Mouse (Mus musculus) forebrain, embryonic 12.5 days (tissue): ENCODE measurements at regions not wholly inside any gene's neighbourhood (a gene's known extent, or its start where the extent isn't known, plus 50 kb on each side); places are given as distances from the start of the nearest gene placed in this dataset.
A peak's percentile ranks its signal among the peaks of the same experiment; 100 is the strongest.
"Not testable (repeated sequence)": the region's sequence is repeated elsewhere in the genome, so short reads cannot be mapped to it uniquely, and the experiment has no call there.

ENCODE experiments used
- ATAC-seq: fragments of 200-750 bp; cut with Nextera tagmentation; 2 replicates; pipeline ENCODE4 v1.8.0; 2017; ENCODE audit warnings: moderate TSS enrichment; ENCODE audit not compliant: low FRiP score
- H3K27ac ChIP-seq: fragments of 300-500 bp; sonication (generic); 2 replicates; pipeline ENCODE4 v1.5.1; 2016; ENCODE audit warnings: mild to moderate bottlenecking
- H3K27me3 ChIP-seq: fragments of 300-500 bp; sonication (generic); 2 replicates; pipeline ENCODE4 v1.6.1; 2016; ENCODE audit warnings: mild to moderate bottlenecking
- H3K36me3 ChIP-seq: fragments of 300-500 bp; sonication (generic); replicated peaks from 2 replicates; pipeline ENCODE4 v1.6.1; 2016; ENCODE audit warnings: mild to moderate bottlenecking
- H3K4me1 ChIP-seq: fragments of 300-500 bp; sonication (generic); 2 replicates; pipeline ENCODE4 v1.6.1; 2016
- H3K4me2 ChIP-seq: fragments of 300-500 bp; sonication (generic); 2 replicates; pipeline ENCODE4 v1.6.1; 2016; ENCODE audit warnings: mild to moderate bottlenecking, moderate library complexity
- H3K4me3 ChIP-seq: fragments of 300-500 bp; sonication (generic); replicated peaks from 2 replicates; pipeline ENCODE4 v1.5.1; 2016; ENCODE audit warnings: mild to moderate bottlenecking
- H3K9ac ChIP-seq: fragments of 300-500 bp; sonication (generic); 2 replicates; pipeline ENCODE4 v1.6.1; 2016; ENCODE audit warnings: mild to moderate bottlenecking
- H3K9me3 ChIP-seq: fragments of 300-500 bp; sonication (generic); 2 replicates; pipeline ENCODE4 v1.6.1; 2016
- WGBS: fragments of 180-500 bp; shearing (Covaris S2); methylation state at CpG from one replicate; pipeline ENCODE4 v1.1.7; 2016; 5-methylcytosine and 5-hydroxymethylcytosine counted together

DNA sequence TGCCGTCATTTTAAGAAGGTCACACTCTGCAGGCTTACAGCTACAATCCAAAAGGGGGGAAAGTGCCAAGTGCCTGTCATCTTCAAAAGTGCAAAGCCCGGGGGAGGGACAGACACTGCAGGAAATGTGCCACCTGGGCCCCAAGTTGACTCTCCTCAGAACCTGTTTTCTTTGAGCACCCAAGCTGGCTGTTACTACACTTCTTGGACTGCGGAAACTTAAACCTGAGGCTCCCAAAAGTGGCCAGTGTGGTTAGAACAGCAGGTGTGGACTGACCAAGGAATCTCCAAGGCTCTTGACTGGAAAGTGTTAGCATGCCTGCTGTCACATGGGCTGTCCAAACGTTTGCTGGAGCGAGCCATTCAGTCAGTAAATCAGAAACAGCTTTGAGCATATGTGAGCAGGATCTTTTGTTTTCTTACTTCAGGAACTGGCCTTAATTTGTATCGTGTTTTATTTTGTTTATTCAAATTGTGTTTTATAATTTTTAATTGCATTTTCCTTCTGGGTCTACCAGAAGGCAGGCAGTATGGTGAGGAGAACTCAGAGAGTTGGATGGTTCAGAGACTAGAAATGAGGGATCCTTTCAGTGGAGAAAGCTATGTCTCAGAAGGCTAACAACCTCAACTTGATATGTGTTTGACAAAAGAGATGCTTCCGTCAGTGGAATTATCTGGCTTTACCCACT is 168.4 kb upstream of the Frmd6 start:
- no peak overlapping the region for H3K4me2 ChIP-seq
- no peaks in the 10 kb centered on the region for H3K27me3 ChIP-seq
- ATAC-seq: no peak
- H3K4me1 ChIP-seq: no peaks in the 10 kb centered on the region
- H3K4me3 ChIP-seq: no peak overlapping the region
- no peak overlapping the region for H3K27ac ChIP-seq
- H3K9ac ChIP-seq: no peak overlapping the region
- no peaks in the 10 kb centered on the region for H3K9me3 ChIP-seq
- no peaks in the 10 kb centered on the region for H3K36me3 ChIP-seq
- WGBS: 78% methylated on average over 7 of the region's 7 CpGs

- no peaks in the 10 kb centered on the region for H3K9me3 ChIP-seq
- WGBS: 73% methylated on average over 3 of the region's 3 CpGs
- ATAC-seq: no peak
- H3K4me2 ChIP-seq: no peak overlapping the region
- no peak overlapping the region for H3K27ac ChIP-seq
- no peak overlapping the region for H3K9ac ChIP-seq
- no peaks in the 10 kb centered on the region for H3K36me3 ChIP-seq
- H3K4me1 ChIP-seq: no peaks in the 10 kb centered on the region
- no peak overlapping the region for H3K4me3 ChIP-seq
- H3K27me3 ChIP-seq: no peaks in the 10 kb centered on the region
Observed at GRCm38 (mm10) chr12:70657493-70657810, 167.9 kb upstream of the Frmd6 start.

DNA sequence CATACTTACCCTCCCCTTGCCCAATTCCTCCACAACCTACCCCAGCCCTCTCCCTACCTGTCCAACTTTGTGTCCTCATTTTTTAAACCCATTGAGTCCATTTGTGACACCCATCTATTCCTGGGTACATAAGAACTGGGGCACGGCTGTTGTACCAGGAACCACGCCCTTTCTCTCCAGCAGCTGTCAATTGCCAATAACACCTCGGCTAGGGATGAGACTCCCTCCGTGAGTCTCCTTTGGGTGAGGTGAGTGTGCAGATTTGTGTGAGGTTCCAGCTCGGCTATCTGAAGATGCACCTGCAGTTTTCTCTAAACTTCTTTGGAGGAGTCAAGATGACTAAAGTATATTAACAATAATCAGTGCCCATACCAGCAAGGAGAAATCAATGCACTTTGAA is 167.2 kb upstream of the Frmd6 start:
- no peaks in the 10 kb centered on the region for H3K9me3 ChIP-seq
- no peak overlapping the region for H3K9ac ChIP-seq
- no peaks in the 10 kb centered on the region for H3K4me1 ChIP-seq
- ATAC-seq: no peak
- WGBS: 91% methylated on average over 5 of the region's 5 CpGs
- H3K4me2 ChIP-seq: no peak overlapping the region
- H3K36me3 ChIP-seq: no peaks in the 10 kb centered on the region
- no peak overlapping the region for H3K4me3 ChIP-seq
- H3K27ac ChIP-seq: no peak overlapping the region
- H3K27me3 ChIP-seq: no peaks in the 10 kb centered on the region

GRCm38 (mm10) chr12:70660388-70660787 is 164.9 kb upstream of the Frmd6 start:
- WGBS: 87% methylated on average over 4 of the region's 4 CpGs
- no peaks in the 10 kb centered on the region for H3K36me3 ChIP-seq
- no peak overlapping the region for H3K4me3 ChIP-seq
- no peak overlapping the region for H3K27ac ChIP-seq
- H3K9ac ChIP-seq: no peak overlapping the region
- H3K9me3 ChIP-seq: no peaks in the 10 kb centered on the region
- no peaks in the 10 kb centered on the region for H3K27me3 ChIP-seq
- no peak overlapping the region for H3K4me2 ChIP-seq
- no peaks in the 10 kb centered on the region for H3K4me1 ChIP-seq
- ATAC-seq: no peak

DNA sequence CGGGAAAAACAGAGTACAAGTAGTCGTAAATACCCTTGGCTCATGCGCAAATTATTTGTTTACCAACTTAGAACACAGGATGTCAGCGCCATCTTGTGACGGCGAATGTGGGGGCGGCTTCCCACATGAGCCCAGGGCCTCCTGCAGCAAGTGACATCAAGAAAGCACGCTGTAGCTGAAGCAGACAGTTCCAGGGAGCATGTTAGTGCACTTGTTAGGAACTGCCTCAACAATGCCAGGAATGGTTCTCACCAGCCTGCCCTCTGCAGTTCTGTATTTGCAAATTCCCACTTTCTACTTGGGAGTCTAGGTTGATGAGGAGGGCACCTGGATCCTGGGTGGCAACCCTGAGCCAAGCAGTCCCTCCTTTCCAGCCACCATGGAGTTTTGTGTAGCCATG is 157.2 kb upstream of the Frmd6 start:
- not testable (repeated sequence) for H3K9ac ChIP-seq, H3K27me3 ChIP-seq, H3K4me1 ChIP-seq, H3K36me3 ChIP-seq, ATAC-seq, H3K4me2 ChIP-seq, H3K27ac ChIP-seq, H3K4me3 ChIP-seq, H3K9me3 ChIP-seq
- WGBS: 96% methylated on average over 6 of the region's 8 CpGs

- H3K9me3 ChIP-seq: no peaks in the 10 kb centered on the region
- H3K4me1 ChIP-seq: no peaks in the 10 kb centered on the region
- 90% methylated on average over 7 of the region's 7 CpGs for WGBS
- no peaks in the 10 kb centered on the region for H3K27me3 ChIP-seq
- H3K9ac ChIP-seq: no peak overlapping the region
- no peak overlapping the region for H3K27ac ChIP-seq
- no peak for ATAC-seq
- no peak overlapping the region for H3K4me3 ChIP-seq
- no peaks in the 10 kb centered on the region for H3K36me3 ChIP-seq
- no peak overlapping the region for H3K4me2 ChIP-seq
Observed at GRCm38 (mm10) chr12:70672115-70672514, 153.2 kb upstream of the Frmd6 start.

DNA sequence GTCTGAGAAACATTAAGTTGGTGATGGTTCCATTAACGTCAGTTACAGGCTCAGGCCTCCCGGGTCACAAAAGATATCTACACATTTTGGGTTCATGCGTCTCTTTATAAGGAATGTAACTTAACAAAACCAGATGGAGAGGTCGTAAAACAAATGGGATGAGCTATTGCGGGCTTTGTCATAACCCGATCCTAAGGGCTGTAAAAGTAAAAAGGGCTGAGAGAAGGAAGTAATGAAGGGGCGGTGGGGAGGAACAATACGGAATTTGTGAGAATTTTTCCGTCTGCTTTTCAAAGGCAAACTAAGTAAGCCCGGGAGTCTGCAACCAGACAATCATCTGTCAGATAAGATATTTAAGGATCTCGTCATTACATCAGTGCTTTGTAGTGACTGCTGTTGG is 152.1 kb upstream of the Frmd6 start:
- Histone ChIP-seq H3K27ac (no peak overlapping the region), H3K4me1 (no peaks in the 10 kb centered on the region), H3K27me3 (no peaks in the 10 kb centered on the region), H3K4me2 (no peak overlapping the region), H3K9ac (no peak overlapping the region), H3K36me3 (no peaks in the 10 kb centered on the region), H3K9me3 (no peaks in the 10 kb centered on the region), H3K4me3 (no peak overlapping the region)
- WGBS: 79% methylated on average over 11 of the region's 11 CpGs
- ATAC-seq: no peak

DNA sequence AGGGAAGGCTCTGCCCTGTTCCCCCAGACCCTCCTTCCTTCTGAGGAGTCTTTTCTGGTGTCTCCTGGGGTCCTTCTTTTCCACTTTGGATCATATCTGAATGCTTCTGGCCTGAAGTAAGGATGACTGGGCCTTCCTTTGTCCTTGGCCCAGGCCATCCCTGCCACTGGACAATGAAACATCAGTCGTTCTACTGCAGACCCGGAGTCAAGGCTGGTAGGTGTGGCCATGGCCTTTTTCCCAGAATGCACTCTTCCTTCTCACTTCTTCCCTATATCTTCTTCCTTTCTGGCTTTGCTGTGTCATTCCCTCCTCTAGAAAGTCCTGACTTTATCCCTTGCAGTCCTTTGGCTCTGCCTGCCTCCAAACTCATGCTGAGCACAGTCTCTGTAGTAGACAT is 151.2 kb upstream of the Frmd6 start:
- Histone ChIP-seq H3K4me1 (no peaks in the 10 kb centered on the region), H3K9ac (no peak overlapping the region), H3K4me2 (no peak overlapping the region), H3K36me3 (no peaks in the 10 kb centered on the region), H3K27me3 (no peaks in the 10 kb centered on the region), H3K27ac (no peak overlapping the region), H3K4me3 (no peak overlapping the region), H3K9me3 (no peaks in the 10 kb centered on the region)
- no peak for ATAC-seq
- WGBS: 90% methylated on average over 2 of the region's 2 CpGs

DNA sequence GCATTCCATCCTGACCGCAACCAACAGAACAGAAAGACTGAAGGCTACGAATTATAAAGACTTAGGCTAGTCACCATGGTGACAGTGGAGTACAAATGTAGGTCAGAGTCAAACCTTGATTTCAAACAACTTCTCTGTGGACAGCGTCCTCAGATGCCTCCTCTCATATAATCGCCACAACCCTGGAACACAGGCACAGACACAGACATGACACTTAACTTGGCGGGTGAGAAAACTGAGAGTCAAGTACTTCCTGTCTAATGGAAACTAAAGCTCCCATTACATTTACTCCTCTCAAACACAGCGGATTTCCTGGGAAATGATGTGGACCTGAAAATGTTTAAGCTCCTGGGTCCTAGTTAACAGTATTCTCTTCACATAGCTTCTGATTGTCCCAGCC is 149.5 kb upstream of the Frmd6 start:
- Histone ChIP-seq H3K4me3 (no peak overlapping the region), H3K9ac (no peak overlapping the region), H3K9me3 (no peaks in the 10 kb centered on the region), H3K36me3 (no peaks in the 10 kb centered on the region), H3K4me2 (no peak overlapping the region), H3K27ac (no peak overlapping the region), H3K27me3 (no peaks in the 10 kb centered on the region), H3K4me1 (peaks cover 7% of the 10 kb centered on the region; the same call in 1 of the 2 replicates)
- WGBS: 88% methylated on average over 6 of the region's 6 CpGs
- no peak for ATAC-seq

DNA sequence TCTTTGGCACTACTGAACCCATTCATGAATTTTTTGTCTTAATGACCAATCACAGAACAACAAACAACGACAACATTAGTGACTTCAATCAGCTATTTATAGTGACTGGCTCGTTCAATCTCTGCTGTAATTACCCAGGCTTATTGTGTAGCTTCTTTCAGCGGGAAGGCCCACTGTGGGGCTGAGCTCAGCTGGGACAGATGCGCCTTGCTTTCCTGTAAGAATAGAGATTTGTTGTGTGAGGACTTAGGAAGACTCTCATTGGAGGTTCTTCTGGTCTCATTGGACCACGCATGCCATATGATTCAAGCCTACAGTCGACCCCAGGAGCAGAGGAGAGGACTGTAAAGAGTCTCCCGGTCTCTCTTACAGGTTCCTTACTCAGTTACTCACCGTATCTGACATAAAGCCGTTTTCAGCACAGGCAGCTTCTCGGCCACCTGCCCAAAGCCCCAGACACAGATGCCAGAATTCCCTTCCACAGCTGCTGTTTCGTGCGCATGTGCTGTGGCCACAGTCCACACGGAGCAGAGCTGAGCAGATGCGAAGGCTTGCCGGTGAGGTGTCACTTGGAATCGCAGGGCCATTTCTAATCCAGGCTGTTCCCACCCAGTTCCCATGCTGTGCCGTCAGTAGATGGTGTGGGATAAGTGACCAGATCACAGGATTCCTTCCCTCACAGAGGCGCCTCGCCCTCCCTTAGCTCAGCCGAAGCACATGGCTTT is 145.5 kb upstream of the Frmd6 start:
- peak; percentile 11; the same call in 1 of the 2 replicates for ATAC-seq
- Histone ChIP-seq H3K4me2 (no peak overlapping the region), H3K27ac (no peak overlapping the region)

GRCm38 (mm10) chr12:70681407-70681990 is 143.8 kb upstream of the Frmd6 start:
- no peak overlapping the region for H3K4me2 ChIP-seq
- H3K9ac ChIP-seq: no peak overlapping the region
- no peaks in the 10 kb centered on the region for H3K9me3 ChIP-seq
- H3K36me3 ChIP-seq: no peaks in the 10 kb centered on the region
- 83% methylated on average over 8 of the region's 8 CpGs for WGBS
- H3K4me1 ChIP-seq: peaks cover 11% of the 10 kb centered on the region; the same call in 1 of the 2 replicates
- H3K4me3 ChIP-seq: no peak overlapping the region
- no peak overlapping the region for H3K27ac ChIP-seq
- H3K27me3 ChIP-seq: no peaks in the 10 kb centered on the region
- ATAC-seq: no peak

More for the DNA sequence above, 145.5 kb upstream of the Frmd6 start:
- no peaks in the 10 kb centered on the region for H3K36me3 ChIP-seq
- peaks cover 7% of the 10 kb centered on the region; the same call in 1 of the 2 replicates for H3K4me1 ChIP-seq
- WGBS: 73% methylated on average over 20 of the region's 20 CpGs
- H3K9me3 ChIP-seq: no peaks in the 10 kb centered on the region
- H3K27me3 ChIP-seq: no peaks in the 10 kb centered on the region
- no peak overlapping the region for H3K4me3 ChIP-seq
- H3K9ac ChIP-seq: no peak overlapping the region

- 91% methylated on average over 9 of the region's 9 CpGs for WGBS
- no peaks in the 10 kb centered on the region for H3K36me3 ChIP-seq
- no peak overlapping the region for H3K4me2 ChIP-seq
- no peak for ATAC-seq
- no peaks in the 10 kb centered on the region for H3K27me3 ChIP-seq
- peaks cover 17% of the 10 kb centered on the region for H3K4me1 ChIP-seq
- H3K4me3 ChIP-seq: no peak overlapping the region
- H3K27ac ChIP-seq: no peak overlapping the region
- H3K9me3 ChIP-seq: no peaks in the 10 kb centered on the region
- no peak overlapping the region for H3K9ac ChIP-seq
Observed at GRCm38 (mm10) chr12:70684354-70684753, 141.0 kb upstream of the Frmd6 start.

GRCm38 (mm10) chr12:70685432-70685831 is 139.9 kb upstream of the Frmd6 start:
- Histone ChIP-seq H3K9me3 (no peaks in the 10 kb centered on the region), H3K4me1 (peaks cover 16% of the 10 kb centered on the region), H3K9ac (no peak overlapping the region), H3K4me2 (no peak overlapping the region), H3K27ac (no peak overlapping the region), H3K36me3 (no peaks in the 10 kb centered on the region), H3K4me3 (no peak overlapping the region), H3K27me3 (no peaks in the 10 kb centered on the region)
- no peak for ATAC-seq
- 77% methylated on average over 10 of the region's 10 CpGs for WGBS
